Mouse (Mus musculus) hindbrain, embryonic 14.5 days (tissue): Measurements from ENCODE around the gene Fkbp6. TPM values are rescaled to one million over a fixed set of nuclear protein-coding genes. Genes with fewer than 3 reads are reported as not detected.

ENCODE experiments used
- ATAC-seq: fragments of 200-750 bp; cut with Nextera tagmentation; 2 replicates; pipeline ENCODE4 v1.8.0; 2017; ENCODE audit warnings: moderate number of reproducible peaks, mild to moderate bottlenecking, moderate TSS enrichment, moderate library complexity; ENCODE audit not compliant: low FRiP score
- DNase-seq: peaks from one replicate; pipeline ENCODE4 v3.0.0-alpha.2; 2015; ENCODE audit warnings: low spot score
- H3K27ac ChIP-seq: fragments of 300-500 bp; sonication (generic); 2 replicates; pipeline ENCODE4 v1.5.1; 2014; ENCODE audit warnings: mild to moderate bottlenecking, moderate library complexity
- H3K27me3 ChIP-seq: fragments of 300-500 bp; sonication (generic); 2 replicates; pipeline ENCODE4 v1.6.1; 2014; ENCODE audit warnings: mild to moderate bottlenecking, low read length, mixed read lengths; ENCODE audit not compliant: control insufficient read depth, insufficient read depth
- H3K36me3 ChIP-seq: fragments of 300-500 bp; sonication (generic); replicated peaks from 2 replicates; pipeline ENCODE4 v1.6.1; 2014; ENCODE audit not compliant: control insufficient read depth, insufficient read depth
- H3K4me1 ChIP-seq: fragments of 300-500 bp; sonication (generic); replicated peaks from 2 replicates; pipeline ENCODE4 v1.6.1; 2014; ENCODE audit warnings: antibody characterized with exemption, low read length, mixed read lengths; ENCODE audit not compliant: control insufficient read depth, insufficient read depth
- H3K4me2 ChIP-seq: fragments of 300-500 bp; sonication (generic); replicated peaks from 2 replicates; pipeline ENCODE4 v1.6.1; 2014; ENCODE audit warnings: mild to moderate bottlenecking, moderate library complexity
- H3K4me3 ChIP-seq: fragments of 300-500 bp; sonication (generic); replicated peaks from 2 replicates; pipeline ENCODE4 v1.5.1; 2014; ENCODE audit warnings: mild to moderate bottlenecking, low read length
- H3K9ac ChIP-seq: fragments of 300-500 bp; sonication (generic); 2 replicates; pipeline ENCODE4 v1.6.1; 2014
- H3K9me3 ChIP-seq: fragments of 300-500 bp; sonication (generic); 2 replicates; pipeline ENCODE4 v1.6.1; 2016; ENCODE audit warnings: low read length; ENCODE audit not compliant: control insufficient read depth
- WGBS: fragments of 180-500 bp; shearing (Covaris S2); extraction: QIAGEN DNeasy Blood & Tissue Kit; methylation state at CpG from one replicate; pipeline ENCODE4 v1.1.7; 2014; 5-methylcytosine and 5-hydroxymethylcytosine counted together
- polyA plus RNA-seq: library from polyadenylated mRNA; unstranded; fragments of >200 nt; fragmentation: Nextera tagmentation; extraction: Ambion mirVana; gene quantifications from 2 replicates; pipeline ENCODE4 v1.2.1, GENCODE M21; 2014

Fkbp6 gene
- polyA plus RNA-seq, 1 experiment from 2014 or later, result 0.24 TPM

GRCm38 (mm10) chr5:135359772-135360171 lies 9.9 kb upstream of the Fkbp6 start:
- H3K4me3 ChIP-seq, result no peak overlapping the region
- DNase-seq, result no peak
- H3K27ac ChIP-seq, result no peak overlapping the region
- H3K9me3 ChIP-seq, result no peaks in the 10 kb centered on the region
- 94% methylated on average over 2 of the region's 2 CpGs for WGBS
- ATAC-seq, result no peak
- no peak overlapping the region for H3K9ac ChIP-seq
- H3K27me3 ChIP-seq, result no peaks in the 10 kb centered on the region
- no peaks in the 10 kb centered on the region for H3K36me3 ChIP-seq
- H3K4me1 ChIP-seq, result no peaks in the 10 kb centered on the region
- no peak overlapping the region for H3K4me2 ChIP-seq

- ATAC-seq (peak; percentile 86), DNase-seq (no peak)
- Histone ChIP-seq H3K27me3 (no peaks in the 10 kb centered on the region), H3K4me3 (no peak overlapping the region), H3K4me2 (no peak overlapping the region), H3K4me1 (no peaks in the 10 kb centered on the region), H3K9me3 (no peaks in the 10 kb centered on the region), H3K27ac (no peak overlapping the region), H3K9ac (no peak overlapping the region), H3K36me3 (no peaks in the 10 kb centered on the region)
- WGBS, result 94% methylated on average over 2 of the region's 2 CpGs
These were observed 7.7 kb upstream of the Fkbp6 start for GRCm38 (mm10) chr5:135357556-135357955.

GRCm38 (mm10) chr5:135356090-135356489 lies 6.2 kb upstream of the Fkbp6 start:
- Histone ChIP-seq H3K27me3 (no peaks in the 10 kb centered on the region), H3K9ac (no peak overlapping the region), H3K9me3 (no peaks in the 10 kb centered on the region), H3K4me2 (no peak overlapping the region), H3K4me1 (no peaks in the 10 kb centered on the region), H3K27ac (no peak overlapping the region), H3K4me3 (no peak overlapping the region), H3K36me3 (no peaks in the 10 kb centered on the region)
- DNase-seq, result no peak
- no peak for ATAC-seq
- 33% methylated on average over 1 of the region's 1 CpGs for WGBS

- ATAC-seq (no peak), DNase-seq (no peak)
- Histone ChIP-seq H3K4me2 (no peak overlapping the region), H3K27me3 (no peaks in the 10 kb centered on the region), H3K4me3 (no peak overlapping the region), H3K4me1 (no peaks in the 10 kb centered on the region), H3K9ac (no peak overlapping the region), H3K36me3 (no peaks in the 10 kb centered on the region), H3K9me3 (no peaks in the 10 kb centered on the region), H3K27ac (no peak overlapping the region)
- 16% methylated on average over 20 of the region's 20 CpGs for WGBS
These were observed 3.7 kb upstream of the Fkbp6 start for GRCm38 (mm10) chr5:135353564-135353963.

GRCm38 (mm10) chr5:135352995-135353394 lies 3.2 kb upstream of the Fkbp6 start, which contains the start of gene Trim50:
Gene Trim50 (plus strand): TSS chr5:135353295.
- Histone ChIP-seq H3K9ac (no peak within 1 kb of the TSS), H3K27me3 (no peaks in the 10 kb centered on the region), H3K4me2 (no peak within 1 kb of the TSS), H3K4me1 (no peaks in the 10 kb centered on the region), H3K36me3 (no peaks in the 10 kb centered on the region), H3K9me3 (no peaks in the 10 kb centered on the region), H3K27ac (no peak within 1 kb of the TSS), H3K4me3 (no peak within 1 kb of the TSS)
- DNase-seq (no peak), ATAC-seq (no peak)
- WGBS, result 70% methylated on average over 9 of the region's 9 CpGs

- H3K27ac ChIP-seq, result no peak overlapping the region
- ATAC-seq, result no peak
- no peaks in the 10 kb centered on the region for H3K27me3 ChIP-seq
- WGBS, result 90% methylated on average over 13 of the region's 13 CpGs
- H3K4me1 ChIP-seq, result no peaks in the 10 kb centered on the region
- no peak overlapping the region for H3K9ac ChIP-seq
- no peaks in the 10 kb centered on the region for H3K9me3 ChIP-seq
- no peak for DNase-seq
- no peaks in the 10 kb centered on the region for H3K36me3 ChIP-seq
- no peak overlapping the region for H3K4me2 ChIP-seq
- H3K4me3 ChIP-seq, result no peak overlapping the region
These were observed 1.8 kb upstream of the Fkbp6 start for GRCm38 (mm10) chr5:135351606-135352005.

- Histone ChIP-seq H3K4me3 (no peak overlapping the region), H3K4me2 (no peak overlapping the region), H3K9me3 (no peaks in the 10 kb centered on the region), H3K36me3 (no peaks in the 10 kb centered on the region), H3K27ac (no peak overlapping the region), H3K4me1 (no peaks in the 10 kb centered on the region), H3K9ac (no peak overlapping the region), H3K27me3 (no peaks in the 10 kb centered on the region)
- no peak for ATAC-seq
- WGBS, result 65% methylated on average over 4 of the region's 4 CpGs
- DNase-seq, result no peak
These were observed 2.3 kb downstream of the Fkbp6 start for GRCm38 (mm10) chr5:135347511-135348011.

GRCm38 (mm10) chr5:135346430-135346829 lies 3.4 kb downstream of the Fkbp6 start:
- Histone ChIP-seq H3K4me2 (no peak overlapping the region), H3K27me3 (no peaks in the 10 kb centered on the region), H3K4me1 (no peaks in the 10 kb centered on the region), H3K9ac (no peak overlapping the region), H3K27ac (no peak overlapping the region), H3K9me3 (no peaks in the 10 kb centered on the region), H3K36me3 (no peaks in the 10 kb centered on the region), H3K4me3 (no peak overlapping the region)
- DNase-seq (no peak), ATAC-seq (no peak)
- WGBS, result 28% methylated on average over 1 of the region's 1 CpGs

GRCm38 (mm10) chr5:135345989-135346388 lies 3.9 kb downstream of the Fkbp6 start:
- H3K9me3 ChIP-seq, result no peaks in the 10 kb centered on the region
- H3K4me1 ChIP-seq, result no peaks in the 10 kb centered on the region
- no peaks in the 10 kb centered on the region for H3K27me3 ChIP-seq
- H3K9ac ChIP-seq, result no peak overlapping the region
- H3K4me3 ChIP-seq, result no peak overlapping the region
- ATAC-seq (no peak), DNase-seq (no peak)
- WGBS, result 74% methylated on average over 7 of the region's 7 CpGs
- H3K36me3 ChIP-seq, result no peaks in the 10 kb centered on the region
- no peak overlapping the region for H3K27ac ChIP-seq
- H3K4me2 ChIP-seq, result no peak overlapping the region

- Histone ChIP-seq H3K27ac (no peak overlapping the region), H3K4me2 (no peak overlapping the region), H3K9me3 (no peaks in the 10 kb centered on the region), H3K4me1 (no peaks in the 10 kb centered on the region), H3K36me3 (no peaks in the 10 kb centered on the region), H3K9ac (no peak overlapping the region), H3K27me3 (no peaks in the 10 kb centered on the region), H3K4me3 (no peak overlapping the region)
- DNase-seq (peak; percentile 25), ATAC-seq (no peak)
- WGBS, result 70% methylated on average over 3 of the region's 3 CpGs
These were observed 12.3 kb downstream of the Fkbp6 start for GRCm38 (mm10) chr5:135337575-135337974.
